Mouse (Mus musculus): ENCODE results near the gene Sept4.

GRCm38 (mm10) chr11:87613972-87614371 is 45.3 kb downstream of the Sept4 start:
- TF ChIP-seq CTCF (IDR thresholded peaks at IDR 0.05; ENCODE audit: borderline replicate concordance, extremely low read depth, insufficient read depth, insufficient read length) (no peak), POLR2A (IDR thresholded peaks at IDR 0.05; ENCODE audit: borderline replicate concordance, extremely low read depth, insufficient read depth, insufficient read length, poor library complexity, severe bottlenecking) (no peak)

Data from brain, embryonic 14.5 days (tissue).